Mouse (Mus musculus) MEL (cell line): ENCODE measurements around the gene Vgf. TPM values are rescaled to one million over a fixed set of nuclear protein-coding genes. Genes with fewer than 3 reads are reported as not detected.
A peak's percentile ranks its signal among the peaks of the same experiment; 100 is the strongest.

Experiments
- DNase-seq: peaks from one replicate; pipeline ENCODE4 v3.0.0; 2011; ENCODE audit warnings: low read depth, low spot score
- H3K27ac ChIP-seq: 2 replicates; pipeline ENCODE4 v1.5.1; 2012; ENCODE audit warnings: low read depth, mild to moderate bottlenecking, control low read depth, low read length, moderate library complexity; ENCODE audit not compliant: control insufficient read depth
- H3K27me3 ChIP-seq, 2 experiments: fragments of 150-350 bp in 1 of 2; sonication (generic) in 1 of 2; 2 replicates each; pipeline ENCODE4 v1.6.1; 2012; ENCODE audit warnings: low read length in 2 of 2, mild to moderate bottlenecking in 2 of 2, improper control_type of control experiment in 1 of 2, moderate library complexity in 1 of 2; ENCODE audit not compliant: insufficient read depth in 2 of 2, control insufficient read depth in 1 of 2
- H3K36me3 ChIP-seq, 2 experiments: 2 replicates each; pipeline ENCODE4 v1.6.1; 2012 to 2014; ENCODE audit warnings: low read length in 2 of 2, improper control_type of control experiment in 1 of 2, inconsistent platforms in 1 of 2, mild to moderate bottlenecking in 1 of 2; ENCODE audit not compliant: insufficient read depth in 2 of 2, control insufficient read depth in 1 of 2
- H3K4me1 ChIP-seq, 2 experiments: fragments of 150-350 bp in 1 of 2; sonication (generic) in 1 of 2; 2 replicates each; pipeline ENCODE4 v1.6.1; 2012; ENCODE audit warnings: low read length in 2 of 2, improper control_type of control experiment in 1 of 2, mild to moderate bottlenecking in 1 of 2; ENCODE audit not compliant: insufficient read depth in 2 of 2, control insufficient read depth in 1 of 2
- H3K4me3 ChIP-seq, 2 experiments: fragments of 150-350 bp in 1 of 2; sonication (generic) in 1 of 2; 2 replicates each; pipeline ENCODE4 v1.5.1; 2012; ENCODE audit warnings: low read depth in 2 of 2, low read length in 2 of 2, mild to moderate bottlenecking in 2 of 2, moderate library complexity in 2 of 2, control low read depth in 1 of 2, improper control_type of control experiment in 1 of 2; ENCODE audit not compliant: control insufficient read depth in 1 of 2, insufficient read depth in 1 of 2
- H3K79me2 ChIP-seq: 2 replicates; pipeline ENCODE4 v1.6.1; 2012; ENCODE audit warnings: mild to moderate bottlenecking, low read length, moderate library complexity; ENCODE audit not compliant: control insufficient read depth, poor library complexity, insufficient read depth
- H3K9ac ChIP-seq: 2 replicates; pipeline ENCODE4 v1.6.1; 2012; ENCODE audit warnings: low read depth, mild to moderate bottlenecking, control low read depth, low read length, moderate library complexity; ENCODE audit not compliant: control insufficient read depth, poor library complexity, severe bottlenecking
- H3K9me3 ChIP-seq: fragments of 150-350 bp; sonication (generic); replicated peaks from 2 replicates; pipeline ENCODE4 v1.6.1; 2012; ENCODE audit warnings: mild to moderate bottlenecking, low read length, improper control_type of control experiment, moderate library complexity; ENCODE audit not compliant: insufficient read depth
- BHLHE40 ChIP-seq: IDR thresholded peaks from 2 replicates; pipeline ENCODE4 v1.6.1; 2012; ENCODE audit warnings: low read depth, mild to moderate bottlenecking, inconsistent platforms, low read length, improper control_type of control experiment, borderline replicate concordance
- CHD2 ChIP-seq: IDR thresholded peaks from 2 replicates; pipeline ENCODE4 v1.6.1; 2011; ENCODE audit warnings: low read length, improper control_type of control experiment
- CTCF ChIP-seq, 3 experiments: IDR thresholded peaks in 2 of 3; conservative IDR thresholded peaks in 1 of 3; 2 replicates each; pipeline ENCODE4 v1.5.1; 2011 to 2012; ENCODE audit warnings: low read length in 3 of 3, low read depth in 2 of 3, mild to moderate bottlenecking in 2 of 3, improper control_type of control experiment in 1 of 3, inconsistent platforms in 1 of 3, mixed read lengths in 1 of 3, moderate library complexity in 1 of 3; ENCODE audit not compliant: control insufficient read depth in 1 of 3, insufficient read depth in 1 of 3, poor library complexity in 1 of 3, severe bottlenecking in 1 of 3
- E2F4 ChIP-seq: IDR thresholded peaks from 2 replicates; pipeline ENCODE4 v1.6.1; 2011; ENCODE audit warnings: low read depth, low read length, improper control_type of control experiment, borderline replicate concordance
- ELF1 ChIP-seq: IDR thresholded peaks from 2 replicates; pipeline ENCODE4 v1.6.1; 2014; ENCODE audit warnings: low read depth, mild to moderate bottlenecking, inconsistent platforms, low read length, improper control_type of control experiment, moderate library complexity
- ETS1 ChIP-seq: IDR thresholded peaks from 2 replicates; pipeline ENCODE4 v1.6.1; 2012; ENCODE audit warnings: low read depth, mild to moderate bottlenecking, inconsistent platforms, low read length, improper control_type of control experiment, moderate library complexity
- GABPA ChIP-seq: IDR thresholded peaks from 2 replicates; pipeline ENCODE4 v1.6.1; 2012; ENCODE audit warnings: low read depth, mild to moderate bottlenecking, inconsistent platforms, low read length, improper control_type of control experiment, moderate library complexity
- GATA1 ChIP-seq: IDR thresholded peaks from 2 replicates; pipeline ENCODE4 v1.6.1; 2011; ENCODE audit warnings: low read depth, low read length, improper control_type of control experiment
- HCFC1 ChIP-seq: IDR thresholded peaks from 2 replicates; pipeline ENCODE4 v1.6.1; 2012; ENCODE audit warnings: low read depth, mild to moderate bottlenecking, inconsistent platforms, low read length, improper control_type of control experiment, moderate library complexity
- MAFK ChIP-seq: IDR thresholded peaks from 2 replicates; pipeline ENCODE4 v1.6.1; 2011; ENCODE audit warnings: low read depth, mild to moderate bottlenecking, low read length, improper control_type of control experiment, borderline replicate concordance
- MAX ChIP-seq: IDR thresholded peaks from 2 replicates; pipeline ENCODE4 v1.6.1; 2011; ENCODE audit warnings: low read length, improper control_type of control experiment
- MAZ ChIP-seq: IDR thresholded peaks from 2 replicates; pipeline ENCODE4 v1.6.1; 2012; ENCODE audit warnings: low read depth, mild to moderate bottlenecking, inconsistent platforms, low read length, improper control_type of control experiment
- NELFE ChIP-seq: IDR thresholded peaks from 2 replicates; pipeline ENCODE4 v1.6.1; 2011; ENCODE audit warnings: low read depth, low read length, improper control_type of control experiment
- NRF1 ChIP-seq: IDR thresholded peaks from 2 replicates; pipeline ENCODE4 v1.6.1; 2014; ENCODE audit warnings: low read depth, mild to moderate bottlenecking, inconsistent platforms, low read length, improper control_type of control experiment, moderate library complexity; ENCODE audit not compliant: poor library complexity, insufficient read depth, severe bottlenecking
- POLR2A ChIP-seq, 2 experiments: IDR thresholded peaks; 2 replicates each; pipeline ENCODE4 v1.6.1; 2011 to 2012; ENCODE audit warnings: low read length in 2 of 2, mild to moderate bottlenecking in 2 of 2, control low read depth in 1 of 2, improper control_type of control experiment in 1 of 2, low read depth in 1 of 2, moderate library complexity in 1 of 2; ENCODE audit not compliant: control insufficient read depth in 1 of 2, insufficient read depth in 1 of 2, poor library complexity in 1 of 2
- POLR2AphosphoS2 ChIP-seq: IDR thresholded peaks from 2 replicates; pipeline ENCODE4 v1.6.1; 2011; ENCODE audit warnings: low read length, improper control_type of control experiment
- RAD21 ChIP-seq: IDR thresholded peaks from 2 replicates; pipeline ENCODE4 v1.6.1; 2011; ENCODE audit warnings: mild to moderate bottlenecking, low read depth, low read length, improper control_type of control experiment
- RCOR1 ChIP-seq: IDR thresholded peaks from 2 replicates; pipeline ENCODE4 v1.6.1; 2012; ENCODE audit warnings: low read depth, mild to moderate bottlenecking, inconsistent platforms, low read length, improper control_type of control experiment
- TAL1 ChIP-seq: IDR thresholded peaks from 2 replicates; pipeline ENCODE4 v1.6.1; 2012; ENCODE audit warnings: mild to moderate bottlenecking, inconsistent platforms, low read length, moderate library complexity, mixed read lengths
- TBP ChIP-seq: IDR thresholded peaks from 2 replicates; pipeline ENCODE4 v1.8.0; 2011; ENCODE audit warnings: low read depth, low read length, improper control_type of control experiment
- TCF12 ChIP-seq: IDR thresholded peaks from 2 replicates; pipeline ENCODE4 v1.6.1; 2014; ENCODE audit warnings: low read depth, mild to moderate bottlenecking, inconsistent platforms, low read length, improper control_type of control experiment, moderate library complexity
- UBTF ChIP-seq: IDR thresholded peaks from 2 replicates; pipeline ENCODE4 v1.6.1; 2012; ENCODE audit warnings: low read depth, mild to moderate bottlenecking, inconsistent platforms, low read length, improper control_type of control experiment, moderate library complexity, borderline replicate concordance; ENCODE audit not compliant: insufficient read depth
- USF1 ChIP-seq: IDR thresholded peaks from 2 replicates; pipeline ENCODE4 v1.6.1; 2014; ENCODE audit warnings: low read depth, mild to moderate bottlenecking, inconsistent platforms, low read length, improper control_type of control experiment, moderate library complexity
- ZC3H11A ChIP-seq: IDR thresholded peaks from 2 replicates; pipeline ENCODE4 v1.6.1; 2012; ENCODE audit warnings: low read depth, mild to moderate bottlenecking, inconsistent platforms, low read length, improper control_type of control experiment
- ZMIZ1 ChIP-seq: IDR thresholded peaks from 2 replicates; pipeline ENCODE4 v1.6.1; 2012; ENCODE audit warnings: low read depth, mild to moderate bottlenecking, inconsistent platforms, low read length, improper control_type of control experiment, moderate library complexity
- polyA plus RNA-seq, 2 experiments: library from polyadenylated mRNA; stranded (reverse) in 1 of 2; unstranded in 1 of 2; fragments of >175 nt in 1 of 2; fragments of >200 nt in 1 of 2; gene quantifications; 2 replicates each; pipeline versions ENCODE4 v1.2.1 to v1.2.4; 2012; ENCODE audit warnings: low replicate concordance in 2 of 2, low read depth in 1 of 2; ENCODE audit not compliant: insufficient read length in 2 of 2, insufficient read depth in 1 of 2, missing spikeins in 1 of 2
- total RNA-seq: library from RNA; depleted of rRNA; stranded (reverse); fragments of 300-350 nt; gene quantifications from 2 replicates; pipeline ENCODE4 v1.2.3, GENCODE M21; 2012

Gene Vgf
- total and polyA plus RNA-seq, 3 experiments: 0.42 to 1.4 TPM; not detected in 1

DNA sequence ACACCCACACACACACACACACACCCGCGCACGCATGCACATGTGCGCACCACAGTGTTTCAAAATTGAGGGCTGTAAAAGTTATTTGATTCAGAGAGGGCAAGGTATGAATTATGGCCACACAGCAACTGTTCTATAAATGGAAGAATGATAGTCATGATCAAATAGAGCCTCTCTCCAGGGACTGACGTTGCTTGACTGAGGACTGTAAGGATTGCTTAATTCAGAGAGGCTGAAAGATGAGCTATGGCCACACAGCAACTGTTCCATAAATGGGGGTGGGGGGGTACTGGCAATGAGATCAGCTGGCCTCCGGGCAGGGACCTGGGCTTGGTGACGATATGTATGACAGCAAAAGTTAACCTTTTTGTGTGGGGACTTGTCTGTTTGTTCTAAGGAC, 51.0 kb downstream of the Vgf start:
- no peak overlapping the region for H3K9ac ChIP-seq
- TF ChIP-seq ETS1 (no peak), GABPA (no peak), TCF12 (no peak), POLR2A (IDR thresholded peaks at IDR 0.05; ENCODE audit: control insufficient read depth in 1 of 2, insufficient read depth in 1 of 2, low read depth in 1 of 2, low read length in 2 of 2, poor library complexity in 1 of 2) (no peak), ZMIZ1 (no peak)
- TF ChIP-seq, all 39 proteins: peak for 0
- no peaks in the 10 kb centered on the region for H3K79me2 ChIP-seq
- H3K36me3 ChIP-seq: peaks cover 0 to 15% of the 10 kb centered on the region in 2 experiments; a peak in 2 of 4 replicates
- no peaks in the 10 kb centered on the region for H3K27me3 ChIP-seq
- DNase-seq: no peak
- H3K27ac ChIP-seq: peak overlapping the region; percentile 69; the same call in 1 of the 2 replicates
- H3K9me3 ChIP-seq: no peaks in the 10 kb centered on the region
- H3K4me3 ChIP-seq: no peak overlapping the region
- H3K4me1 ChIP-seq: peaks cover 5 to 34% of the 10 kb centered on the region in 2 experiments; a peak in 3 of 4 replicates

DNA sequence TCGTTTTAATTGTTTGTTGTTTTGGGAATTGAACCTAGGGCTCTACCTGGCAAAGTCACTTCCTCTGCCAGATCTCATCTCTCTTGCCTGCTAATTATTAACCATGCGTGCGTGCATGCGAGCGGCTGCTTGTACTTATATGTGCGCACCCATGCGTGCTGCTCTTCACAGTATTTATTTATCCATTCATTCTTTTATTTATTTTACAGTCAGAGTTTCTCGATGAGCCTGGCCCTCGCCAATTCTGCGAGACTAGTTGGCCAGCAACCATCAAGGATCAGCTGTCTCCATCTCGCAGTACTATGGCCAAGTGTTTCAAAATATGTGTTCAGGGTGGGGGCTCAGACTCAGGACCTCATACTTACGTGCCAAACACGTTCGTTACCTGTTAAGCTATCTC, 51.8 kb downstream of the Vgf start:
- Histone ChIP-seq H3K9ac (no peak overlapping the region), H3K4me1 (peaks cover 5 to 34% of the 10 kb centered on the region in 2 experiments; a peak in 3 of 4 replicates)
- TF ChIP-seq RCOR1 (no peak), NELFE (no peak), USF1 (no peak), CHD2 (no peak), POLR2AphosphoS2 (no peak), MAZ (no peak), MAFK (no peak)
- TF ChIP-seq, all 39 proteins: peak for 0

DNA sequence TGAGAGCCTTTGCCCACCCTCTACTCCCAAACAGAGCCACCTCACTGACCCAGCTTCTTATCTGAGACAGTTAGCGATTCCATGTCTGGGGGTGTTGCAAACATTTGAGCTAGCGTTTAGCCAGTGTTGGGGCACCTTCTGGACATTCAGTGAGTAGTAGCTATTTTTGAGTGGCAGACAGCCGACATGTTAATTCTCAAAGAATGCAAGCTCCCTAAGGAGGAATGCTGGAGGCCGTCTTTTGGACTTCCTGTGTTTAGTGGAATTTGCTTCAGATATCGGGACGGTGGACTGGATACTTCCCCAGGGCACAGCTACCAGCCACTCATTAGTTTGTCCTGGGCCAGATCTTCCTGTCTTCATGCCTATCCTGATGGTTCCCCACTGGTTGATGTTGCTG, 52.4 kb downstream of the Vgf start:
- Histone ChIP-seq H3K4me3 (no peak overlapping the region), H3K9me3 (no peaks in the 10 kb centered on the region), H3K79me2 (no peaks in the 10 kb centered on the region), H3K9ac (no peak overlapping the region), H3K4me1 (peaks cover 5 to 34% of the 10 kb centered on the region in 2 experiments; a peak in 3 of 4 replicates)
- TF ChIP-seq BHLHE40 (no peak), ZC3H11A (no peak), TAL1 (no peak), CTCF (IDR thresholded peaks at IDR 0.05 in 2 of 3, conservative IDR thresholded peaks at IDR 0.05 in 1 of 3; ENCODE audit: control insufficient read depth in 1 of 3, insufficient read depth in 1 of 3, low read depth in 2 of 3, low read length in 3 of 3, poor library complexity in 1 of 3, severe bottlenecking in 1 of 3) (no peak), ETS1 (no peak), POLR2A (IDR thresholded peaks at IDR 0.05; ENCODE audit: control insufficient read depth in 1 of 2, insufficient read depth in 1 of 2, low read depth in 1 of 2, low read length in 2 of 2, poor library complexity in 1 of 2) (no peak), TCF12 (no peak), ZMIZ1 (no peak), TBP (no peak), RAD21 (no peak), MAX (no peak), HCFC1 (no peak), NRF1 (no peak), POLR2AphosphoS2 (no peak), GABPA (no peak), UBTF (no peak), USF1 (no peak), GATA1 (no peak), E2F4 (no peak), ELF1 (no peak)
- TF ChIP-seq, all 39 proteins: peak for 0
- Histone ChIP-seq H3K27ac (no peak overlapping the region), H3K36me3 (peaks cover 0 to 15% of the 10 kb centered on the region in 2 experiments; a peak in 2 of 4 replicates), H3K27me3 (no peaks in the 10 kb centered on the region)
- DNase-seq: no peak

More for the DNA sequence above, 51.8 kb downstream of the Vgf start:
- no peak for DNase-seq
- H3K27ac ChIP-seq: no peak overlapping the region
- H3K4me3 ChIP-seq: no peak overlapping the region
- no peaks in the 10 kb centered on the region for H3K9me3 ChIP-seq
- no peaks in the 10 kb centered on the region for H3K79me2 ChIP-seq
- H3K27me3 ChIP-seq: no peaks in the 10 kb centered on the region
- H3K36me3 ChIP-seq: peaks cover 0 to 15% of the 10 kb centered on the region in 2 experiments; a peak in 2 of 4 replicates
